Mouse (Mus musculus): ENCODE results near the gene Slc25a27. TPM values are rescaled to one million over a fixed set of nuclear protein-coding genes. Genes with fewer than 3 reads are reported as not detected.

Slc25a27 gene
- polyA plus RNA-seq, 1 experiment from 2014 or later: 10.4 TPM

- Histone ChIP-seq H3K27ac (ENCODE audit: low read length) (peak within 1 kb of the TSS; percentile 31; the same call in 1 of the 2 replicates), H3K4me3 (ENCODE audit: low read length) (peak within 1 kb of the TSS; percentile 90), H3K9ac (ENCODE audit: low read depth, low read length) (peak within 1 kb of the TSS; percentile 82), H3K9me3 (ENCODE audit: control insufficient read depth, low read length) (no peaks in the 10 kb centered on the region), H3K4me2 (ENCODE audit: low read depth, low read length) (peak within 1 kb of the TSS; percentile 99), H3K27me3 (replicated peaks; ENCODE audit: control insufficient read depth, insufficient read depth, low read length) (no peaks in the 10 kb centered on the region), H3K36me3 (ENCODE audit: control insufficient read depth, insufficient read depth, low read length) (no peaks in the 10 kb centered on the region), H3K4me1 (ENCODE audit: control insufficient read depth, insufficient read depth, low read length) (peaks cover 15% of the 10 kb centered on the region; the same call in 1 of the 2 replicates)
- ATAC-seq: peak; percentile 10
- WGBS: under 1% methylated on average over 17 of the region's 17 CpGs
Observed at GRCm38 (mm10) chr17:43667290-43667843, 353 bp upstream of the Slc25a27 start, which contains the start of gene Cyp39a1. Gene Cyp39a1 (plus strand): TSS chr17:43667425.

DNA sequence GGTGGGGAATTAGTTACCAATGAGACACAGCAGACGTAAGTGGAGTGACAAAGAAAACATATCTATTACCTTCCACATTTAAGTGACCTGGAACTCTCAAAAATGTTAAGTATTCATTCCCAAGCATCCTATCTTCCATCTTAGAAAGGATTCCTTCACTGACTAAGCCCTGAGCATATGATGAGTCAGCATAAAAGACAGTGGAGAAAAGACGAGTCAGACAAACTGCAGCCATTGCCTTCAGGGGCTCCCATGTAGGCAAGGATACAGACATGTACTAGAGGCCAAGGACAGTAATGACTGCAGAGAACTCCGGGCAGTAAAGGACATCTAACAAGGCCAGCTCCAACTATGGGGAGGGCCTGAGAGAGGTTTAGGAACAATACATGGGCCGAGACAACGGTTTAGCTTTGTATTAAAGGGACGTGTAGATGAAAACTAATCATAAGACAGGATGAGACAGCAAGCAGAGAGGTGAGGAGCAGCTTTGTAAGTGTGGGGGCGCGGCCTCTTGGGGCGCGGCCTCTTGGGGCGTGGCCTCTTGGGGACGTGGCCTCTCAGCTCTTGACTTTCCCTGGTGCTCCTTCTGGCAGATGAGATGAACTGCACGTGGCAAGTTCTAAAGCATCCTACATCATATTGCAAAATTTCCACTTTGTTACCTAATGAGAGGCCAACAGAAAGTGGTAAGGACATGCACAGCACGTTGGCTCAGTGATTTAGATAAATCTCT, 15.5 kb downstream of the Slc25a27 start:
- no peak overlapping the region for H3K4me3 ChIP-seq (ENCODE audit: low read length)
- no peak overlapping the region for H3K4me2 ChIP-seq (ENCODE audit: low read depth, low read length)
- H3K4me1 ChIP-seq (ENCODE audit: control insufficient read depth, insufficient read depth, low read length): no peaks in the 10 kb centered on the region
- H3K9ac ChIP-seq (ENCODE audit: low read depth, low read length): no peak overlapping the region
- ATAC-seq: no peak
- H3K27me3 ChIP-seq (replicated peaks; ENCODE audit: control insufficient read depth, insufficient read depth, low read length): no peaks in the 10 kb centered on the region
- H3K36me3 ChIP-seq (ENCODE audit: control insufficient read depth, insufficient read depth, low read length): no peaks in the 10 kb centered on the region
- no peaks in the 10 kb centered on the region for H3K9me3 ChIP-seq (ENCODE audit: control insufficient read depth, low read length)
- no peak overlapping the region for H3K27ac ChIP-seq (ENCODE audit: low read length)
- WGBS: 68% methylated on average over 14 of the region's 14 CpGs

GRCm38 (mm10) chr17:43649641-43650436, 17.2 kb downstream of the Slc25a27 start:
- no peak overlapping the region for H3K27ac ChIP-seq (ENCODE audit: low read length)
- 86% methylated on average over 10 of the region's 10 CpGs for WGBS
- ATAC-seq: no peak

GRCm38 (mm10) chr17:43646925-43647324, 20.1 kb downstream of the Slc25a27 start:
- Histone ChIP-seq H3K9me3 (ENCODE audit: control insufficient read depth, low read length) (no peaks in the 10 kb centered on the region), H3K4me1 (ENCODE audit: control insufficient read depth, insufficient read depth, low read length) (no peaks in the 10 kb centered on the region), H3K4me3 (ENCODE audit: low read length) (no peak overlapping the region), H3K27me3 (replicated peaks; ENCODE audit: control insufficient read depth, insufficient read depth, low read length) (no peaks in the 10 kb centered on the region), H3K36me3 (ENCODE audit: control insufficient read depth, insufficient read depth, low read length) (no peaks in the 10 kb centered on the region), H3K4me2 (ENCODE audit: low read depth, low read length) (no peak overlapping the region), H3K9ac (ENCODE audit: low read depth, low read length) (no peak overlapping the region), H3K27ac (ENCODE audit: low read length) (no peak overlapping the region)
- 58% methylated on average over 5 of the region's 5 CpGs for WGBS
- no peak for ATAC-seq

More at GRCm38 (mm10) chr17:43649641-43650436, 17.2 kb downstream of the Slc25a27 start:
- H3K36me3 ChIP-seq (ENCODE audit: control insufficient read depth, insufficient read depth, low read length): no peaks in the 10 kb centered on the region
- H3K9ac ChIP-seq (ENCODE audit: low read depth, low read length): no peak overlapping the region
- H3K9me3 ChIP-seq (ENCODE audit: control insufficient read depth, low read length): no peaks in the 10 kb centered on the region
- H3K4me2 ChIP-seq (ENCODE audit: low read depth, low read length): no peak overlapping the region
- H3K27me3 ChIP-seq (replicated peaks; ENCODE audit: control insufficient read depth, insufficient read depth, low read length): no peaks in the 10 kb centered on the region
- H3K4me3 ChIP-seq (ENCODE audit: low read length): no peak overlapping the region
- H3K4me1 ChIP-seq (ENCODE audit: control insufficient read depth, insufficient read depth, low read length): no peaks in the 10 kb centered on the region

GRCm38 (mm10) chr17:43645136-43645535, 21.9 kb downstream of the Slc25a27 start:
- H3K4me2 ChIP-seq (ENCODE audit: low read depth, low read length): no peak overlapping the region
- H3K9me3 ChIP-seq (ENCODE audit: control insufficient read depth, low read length): no peaks in the 10 kb centered on the region
- no peaks in the 10 kb centered on the region for H3K36me3 ChIP-seq (ENCODE audit: control insufficient read depth, insufficient read depth, low read length)
- H3K27ac ChIP-seq (ENCODE audit: low read length): no peak overlapping the region
- no peaks in the 10 kb centered on the region for H3K4me1 ChIP-seq (ENCODE audit: control insufficient read depth, insufficient read depth, low read length)
- WGBS: 90% methylated on average over 3 of the region's 3 CpGs
- H3K27me3 ChIP-seq (replicated peaks; ENCODE audit: control insufficient read depth, insufficient read depth, low read length): no peaks in the 10 kb centered on the region
- ATAC-seq: no peak
- H3K9ac ChIP-seq (ENCODE audit: low read depth, low read length): no peak overlapping the region
- no peak overlapping the region for H3K4me3 ChIP-seq (ENCODE audit: low read length)

DNA sequence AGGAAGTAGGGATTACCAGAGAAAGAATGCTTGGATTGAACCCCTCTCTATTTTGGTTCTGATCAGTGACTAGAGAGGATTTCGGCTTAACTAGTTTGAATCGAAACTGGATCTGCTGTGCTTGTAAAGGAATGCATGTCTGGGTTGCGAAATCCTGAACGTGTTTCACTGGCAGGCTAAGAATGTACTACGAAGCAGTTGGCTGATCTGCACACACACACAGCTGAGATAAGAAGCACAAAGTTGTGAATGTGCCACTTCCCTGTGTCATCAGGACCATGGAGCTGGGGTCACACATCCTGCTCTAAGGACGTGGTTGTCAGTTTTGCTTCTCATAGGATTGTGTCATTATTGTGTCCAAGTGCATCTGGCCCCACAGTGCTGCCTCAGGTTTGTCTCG, 22.6 kb downstream of the Slc25a27 start:
- 66% methylated on average over 7 of the region's 7 CpGs for WGBS

DNA sequence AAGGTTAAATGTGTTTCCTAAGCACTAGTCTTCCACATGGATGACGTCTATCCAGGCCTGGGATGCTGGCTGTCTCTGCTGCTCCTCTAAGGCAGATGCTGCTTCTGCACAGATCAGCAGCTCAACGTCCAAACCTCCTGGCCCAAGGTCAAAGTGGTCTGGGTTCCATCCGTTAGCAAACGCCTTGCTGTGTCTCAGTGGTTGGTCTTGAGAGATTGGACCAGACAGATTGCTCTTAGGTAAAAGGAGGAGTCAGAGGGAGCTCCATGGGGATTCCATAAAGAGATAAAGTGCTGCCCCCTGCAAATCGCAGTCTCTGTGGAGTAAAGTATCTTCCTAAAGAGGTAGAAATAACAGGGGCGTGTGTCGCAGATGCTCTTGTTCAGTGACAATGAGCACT, 23.8 kb downstream of the Slc25a27 start:
- Histone ChIP-seq H3K4me2 (ENCODE audit: low read depth, low read length) (no peak overlapping the region), H3K27me3 (replicated peaks; ENCODE audit: control insufficient read depth, insufficient read depth, low read length) (no peaks in the 10 kb centered on the region), H3K4me3 (ENCODE audit: low read length) (no peak overlapping the region), H3K36me3 (ENCODE audit: control insufficient read depth, insufficient read depth, low read length) (no peaks in the 10 kb centered on the region), H3K9me3 (ENCODE audit: control insufficient read depth, low read length) (no peaks in the 10 kb centered on the region), H3K27ac (ENCODE audit: low read length) (no peak overlapping the region), H3K4me1 (ENCODE audit: control insufficient read depth, insufficient read depth, low read length) (no peaks in the 10 kb centered on the region), H3K9ac (ENCODE audit: low read depth, low read length) (no peak overlapping the region)
- 76% methylated on average over 7 of the region's 7 CpGs for WGBS
- ATAC-seq: no peak

More for the DNA sequence above, 22.6 kb downstream of the Slc25a27 start:
- Histone ChIP-seq H3K36me3 (ENCODE audit: control insufficient read depth, insufficient read depth, low read length) (no peaks in the 10 kb centered on the region), H3K4me3 (ENCODE audit: low read length) (no peak overlapping the region), H3K4me1 (ENCODE audit: control insufficient read depth, insufficient read depth, low read length) (no peaks in the 10 kb centered on the region), H3K27me3 (replicated peaks; ENCODE audit: control insufficient read depth, insufficient read depth, low read length) (no peaks in the 10 kb centered on the region), H3K27ac (ENCODE audit: low read length) (no peak overlapping the region), H3K9ac (ENCODE audit: low read depth, low read length) (no peak overlapping the region), H3K4me2 (ENCODE audit: low read depth, low read length) (no peak overlapping the region), H3K9me3 (ENCODE audit: control insufficient read depth, low read length) (no peaks in the 10 kb centered on the region)
- peak; percentile 68 for ATAC-seq

DNA sequence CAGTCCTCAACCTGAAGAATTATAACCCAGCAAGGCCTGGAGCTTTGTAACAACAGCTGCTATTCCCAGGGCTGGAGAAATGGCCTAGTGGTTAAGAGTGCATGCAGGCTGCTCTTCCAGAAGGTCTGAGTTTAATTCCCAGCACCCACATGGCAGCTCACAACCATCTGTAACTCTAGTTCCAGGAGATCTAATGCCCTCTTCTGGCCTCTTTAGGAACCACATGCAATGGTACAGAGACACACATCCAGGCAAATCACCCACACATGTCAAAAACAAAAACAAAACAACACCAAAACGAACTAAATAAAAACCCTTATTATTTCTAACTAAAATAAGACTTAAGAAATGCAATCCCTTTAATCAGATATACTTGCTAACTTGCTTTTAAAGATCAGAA, 26.2 kb downstream of the Slc25a27 start:
- no peak overlapping the region for H3K4me2 ChIP-seq (ENCODE audit: low read depth, low read length)
- no peaks in the 10 kb centered on the region for H3K9me3 ChIP-seq (ENCODE audit: control insufficient read depth, low read length)
- H3K27me3 ChIP-seq (replicated peaks; ENCODE audit: control insufficient read depth, insufficient read depth, low read length): no peaks in the 10 kb centered on the region
- H3K27ac ChIP-seq (ENCODE audit: low read length): no peak overlapping the region
- 77% methylated on average over 1 of the region's 1 CpGs for WGBS
- no peak for ATAC-seq
- no peak overlapping the region for H3K4me3 ChIP-seq (ENCODE audit: low read length)
- H3K4me1 ChIP-seq (ENCODE audit: control insufficient read depth, insufficient read depth, low read length): no peaks in the 10 kb centered on the region
- no peaks in the 10 kb centered on the region for H3K36me3 ChIP-seq (ENCODE audit: control insufficient read depth, insufficient read depth, low read length)
- no peak overlapping the region for H3K9ac ChIP-seq (ENCODE audit: low read depth, low read length)

- Histone ChIP-seq H3K27me3 (replicated peaks; ENCODE audit: control insufficient read depth, insufficient read depth, low read length) (no peaks in the 10 kb centered on the region), H3K4me1 (ENCODE audit: control insufficient read depth, insufficient read depth, low read length) (no peaks in the 10 kb centered on the region), H3K9me3 (ENCODE audit: control insufficient read depth, low read length) (no peaks in the 10 kb centered on the region), H3K9ac (ENCODE audit: low read depth, low read length) (no peak overlapping the region), H3K4me2 (ENCODE audit: low read depth, low read length) (no peak overlapping the region), H3K36me3 (ENCODE audit: control insufficient read depth, insufficient read depth, low read length) (no peaks in the 10 kb centered on the region), H3K27ac (ENCODE audit: low read length) (no peak overlapping the region), H3K4me3 (ENCODE audit: low read length) (no peak overlapping the region)
- no peak for ATAC-seq
- 95% methylated on average over 4 of the region's 4 CpGs for WGBS
Observed at GRCm38 (mm10) chr17:43637146-43637545, 29.9 kb downstream of the Slc25a27 start.
